Mouse (Mus musculus) bone marrow macrophage, adult 2 months (primary cell): ENCODE measurements around the gene Plcb4. TPM values are rescaled to one million over a fixed set of nuclear protein-coding genes. Genes with fewer than 3 reads are reported as not detected.

Experiments
- H3K27ac ChIP-seq: 2 replicates; pipeline ENCODE4 v1.5.1; 2012; ENCODE audit warnings: low read depth, low read length; ENCODE audit not compliant: insufficient read depth
- H3K4me1 ChIP-seq: 2 replicates; pipeline ENCODE4 v1.6.1; 2012; ENCODE audit warnings: low read length; ENCODE audit not compliant: control insufficient read depth, insufficient read depth
- H3K4me3 ChIP-seq: 2 replicates; pipeline ENCODE4 v1.5.1; 2012; ENCODE audit warnings: mild to moderate bottlenecking, low read length, moderate library complexity; ENCODE audit not compliant: insufficient read depth
- CTCF ChIP-seq: IDR thresholded peaks from 2 replicates; pipeline ENCODE4 v1.5.1; 2012; ENCODE audit warnings: low read depth, mild to moderate bottlenecking, low read length, moderate library complexity
- POLR2A ChIP-seq: IDR thresholded peaks from 2 replicates; pipeline ENCODE4 v1.6.1; 2012; ENCODE audit warnings: mild to moderate bottlenecking, low read depth, low read length, borderline replicate concordance
- polyA plus RNA-seq: library from polyadenylated mRNA; stranded (reverse); fragments of >200 nt; gene quantifications from 2 replicates; pipeline ENCODE4 v1.2.4, GENCODE M21; 2012; ENCODE audit not compliant: missing spikeins, insufficient read depth, insufficient read length

Plcb4 gene
- polyA plus RNA-seq, 1 experiment = 10.2 TPM

DNA sequence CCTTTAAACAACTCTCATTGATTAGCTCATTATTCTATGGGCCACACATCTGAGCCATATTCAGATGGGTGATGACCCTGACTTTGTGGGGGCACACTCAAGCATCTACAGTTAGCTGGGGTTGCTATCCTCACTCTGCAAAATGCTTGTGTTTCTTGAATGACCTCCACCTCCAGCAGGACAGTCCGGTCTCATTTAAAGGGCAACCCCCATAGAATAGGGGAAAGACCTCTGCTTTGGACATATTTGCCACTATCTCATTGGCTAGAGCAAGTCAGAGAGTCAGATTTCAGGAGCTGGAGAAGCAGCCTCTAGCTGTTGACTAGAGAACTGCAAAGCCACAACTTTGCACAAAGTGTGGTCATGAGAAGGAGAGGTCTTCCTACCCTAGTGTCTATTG lies 340.6 kb downstream of the Plcb4 start:
- H3K27ac ChIP-seq = no peak overlapping the region
- TF ChIP-seq CTCF (no peak), POLR2A (no peak)
- no peak overlapping the region for H3K4me3 ChIP-seq
- H3K4me1 ChIP-seq = no peaks in the 10 kb centered on the region

- H3K4me1 ChIP-seq = no peaks in the 10 kb centered on the region
- no peak overlapping the region for H3K27ac ChIP-seq
- no peak overlapping the region for H3K4me3 ChIP-seq
- TF ChIP-seq POLR2A = no peak
- no peak for TF ChIP-seq CTCF
Measured at GRCm38 (mm10) chr2:136000933-136001332, 342.1 kb downstream of the Plcb4 start.

GRCm38 (mm10) chr2:136002118-136002517 lies 343.3 kb downstream of the Plcb4 start:
- TF ChIP-seq POLR2A = no peak
- TF ChIP-seq CTCF = no peak
- Histone ChIP-seq H3K4me3 (no peak overlapping the region), H3K27ac (no peak overlapping the region), H3K4me1 (no peaks in the 10 kb centered on the region)

GRCm38 (mm10) chr2:136003836-136004235 lies 345.0 kb downstream of the Plcb4 start:
- TF ChIP-seq CTCF (no peak), POLR2A (no peak)
- Histone ChIP-seq H3K27ac (no peak overlapping the region), H3K4me3 (no peak overlapping the region), H3K4me1 (no peaks in the 10 kb centered on the region)

DNA sequence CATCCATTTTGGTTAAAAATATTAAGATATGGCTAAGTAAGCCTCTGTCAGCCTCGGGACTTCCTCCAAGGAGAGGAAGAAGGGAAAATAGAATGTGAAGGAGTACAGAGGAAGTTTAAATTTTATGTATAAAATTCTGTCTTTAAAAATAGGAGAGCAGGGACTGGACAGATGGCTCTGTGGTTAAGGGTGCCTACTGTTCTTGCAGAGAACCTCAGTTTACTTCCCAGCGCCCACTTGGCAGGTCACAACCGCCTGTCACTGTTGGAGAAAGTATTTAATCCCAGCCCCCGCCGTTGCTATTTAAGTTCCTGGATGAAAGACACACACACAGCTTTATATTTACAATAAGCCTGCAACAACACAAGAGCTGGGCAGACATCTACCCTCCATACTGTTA lies 347.5 kb downstream of the Plcb4 start:
- Histone ChIP-seq H3K4me3 (no peak overlapping the region), H3K27ac (no peak overlapping the region), H3K4me1 (no peaks in the 10 kb centered on the region)
- no peak for TF ChIP-seq POLR2A
- no peak for TF ChIP-seq CTCF

DNA sequence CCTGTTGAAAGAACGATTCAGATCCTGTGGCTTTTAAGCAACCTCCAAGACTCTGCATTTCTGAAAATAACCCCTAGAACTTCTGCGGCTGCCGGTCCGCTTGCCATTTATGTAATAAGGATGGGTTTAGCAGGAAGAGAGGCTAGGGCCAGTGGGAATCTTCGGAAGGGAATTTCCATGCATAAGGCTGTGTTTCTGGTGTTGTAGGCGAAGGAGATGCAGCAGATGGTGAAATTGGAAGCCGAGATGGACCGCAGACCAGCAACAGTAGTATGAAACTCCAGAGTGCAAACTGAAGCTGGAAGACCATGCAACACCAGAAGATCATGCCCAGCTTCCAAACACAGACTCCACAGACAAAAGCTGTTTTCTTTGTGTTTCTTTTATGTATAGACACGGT lies 353.9 kb downstream of the Plcb4 start:
- Histone ChIP-seq H3K27ac (no peak overlapping the region), H3K4me1 (no peaks in the 10 kb centered on the region), H3K4me3 (no peak overlapping the region)
- TF ChIP-seq POLR2A (no peak), CTCF (no peak)

GRCm38 (mm10) chr2:136048464-136048863 lies 389.7 kb downstream of the Plcb4 start:
- Histone ChIP-seq H3K4me3 (no peak overlapping the region), H3K27ac (no peak overlapping the region), H3K4me1 (no peaks in the 10 kb centered on the region)
- no peak for TF ChIP-seq CTCF
- TF ChIP-seq POLR2A = no peak

DNA sequence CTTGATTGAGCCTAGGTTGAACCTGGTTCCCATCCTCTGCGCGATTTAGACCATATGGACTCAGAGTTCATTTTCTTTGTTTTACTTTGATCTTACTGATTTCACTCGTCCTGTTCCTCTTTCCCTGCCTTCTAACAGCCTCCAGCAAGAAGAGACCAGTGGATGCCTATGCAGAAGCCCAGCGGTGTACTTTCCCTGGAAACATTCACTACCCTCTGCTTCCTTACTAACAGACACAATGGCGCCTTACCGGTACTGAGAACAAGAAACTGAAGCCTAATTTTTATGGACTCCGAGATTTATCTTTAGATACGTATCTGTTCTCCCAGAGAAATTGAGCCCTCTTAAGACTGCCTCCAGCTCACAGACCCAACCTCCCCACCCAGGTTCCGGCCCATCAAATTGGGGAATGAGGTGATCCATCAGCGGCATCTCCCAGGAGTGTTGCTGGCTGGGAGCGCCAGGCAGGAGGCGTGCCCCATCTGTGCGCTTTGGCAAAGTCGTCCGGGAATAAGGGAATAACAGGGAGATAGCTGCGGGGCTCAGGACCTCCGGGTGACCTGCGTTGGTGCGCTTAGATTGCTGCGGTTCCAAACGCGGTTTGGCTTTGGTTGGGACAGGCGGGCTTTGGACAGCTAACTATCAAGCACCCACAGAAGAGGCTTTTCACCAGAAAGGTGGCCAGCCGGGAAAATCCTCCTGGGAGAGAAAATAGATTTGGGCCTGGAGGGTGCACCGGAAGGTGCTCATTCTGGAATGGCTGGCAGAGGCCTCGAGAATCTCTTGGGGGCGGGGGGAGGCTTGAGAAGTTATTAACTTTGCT lies 392.2 kb downstream of the Plcb4 start:
- H3K4me1 ChIP-seq = no peaks in the 10 kb centered on the region
- TF ChIP-seq POLR2A (no peak), CTCF (no peak)
- no peak overlapping the region for H3K4me3 ChIP-seq
- no peak overlapping the region for H3K27ac ChIP-seq

DNA sequence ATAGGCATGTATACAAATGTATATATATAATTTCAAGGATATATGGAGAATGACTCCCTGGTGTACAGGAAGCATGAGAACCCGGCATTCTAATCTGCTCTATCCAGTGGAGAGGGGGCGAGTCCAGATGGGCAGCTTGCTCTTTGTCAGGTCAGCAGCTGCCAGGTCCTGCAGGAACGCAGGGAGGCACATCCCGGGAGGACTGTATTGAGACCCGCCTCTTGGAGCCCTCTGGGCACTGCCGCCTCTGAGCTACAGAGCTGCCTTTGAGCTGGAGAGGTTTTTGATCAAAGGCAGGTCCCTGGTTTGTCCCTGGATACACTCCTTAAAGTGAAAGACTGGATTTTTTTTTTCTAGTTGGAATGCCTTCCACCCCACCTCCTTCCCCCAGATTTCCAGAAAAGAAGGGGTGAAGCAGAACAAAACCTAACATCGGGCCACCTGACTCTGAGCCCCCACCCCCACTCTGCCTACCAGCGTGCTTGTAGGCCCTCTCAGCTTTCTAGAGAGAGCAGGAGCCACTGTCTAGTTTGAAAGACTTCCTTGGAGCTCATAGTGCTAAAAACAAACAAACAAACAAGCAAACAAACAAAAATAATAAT lies 393.0 kb downstream of the Plcb4 start, which contains the start of gene Lamp5:
Gene Lamp5, plus strand, starts transcription at position 552 of the 602 bp plus-strand sequence.
- Histone ChIP-seq H3K4me1 (no peaks in the 10 kb centered on the region), H3K4me3 (no peak within 1 kb of the TSS), H3K27ac (no peak within 1 kb of the TSS)
- TF ChIP-seq CTCF (no peak), POLR2A (no peak)

GRCm38 (mm10) chr2:136057861-136058331 lies 399.1 kb downstream of the Plcb4 start:
- no peak overlapping the region for H3K27ac ChIP-seq
- no peak overlapping the region for H3K4me3 ChIP-seq
- no peaks in the 10 kb centered on the region for H3K4me1 ChIP-seq
- no peak for TF ChIP-seq CTCF
- no peak for TF ChIP-seq POLR2A
